Mouse (Mus musculus) kidney, postnatal 36 days (tissue): ENCODE results near the gene Lhfp.

ENCODE experiments used
- DNase-seq, 2 experiments: peaks; one replicate each; pipeline ENCODE4 v3.0.0; 2021 to 2022; ENCODE audit warnings: mixed read lengths in 2 of 2

The Lhfp gene

GRCm38 (mm10) chr3:53100803-53101202, 59.5 kb downstream of the Lhfp start:
- no peak for DNase-seq

DNA sequence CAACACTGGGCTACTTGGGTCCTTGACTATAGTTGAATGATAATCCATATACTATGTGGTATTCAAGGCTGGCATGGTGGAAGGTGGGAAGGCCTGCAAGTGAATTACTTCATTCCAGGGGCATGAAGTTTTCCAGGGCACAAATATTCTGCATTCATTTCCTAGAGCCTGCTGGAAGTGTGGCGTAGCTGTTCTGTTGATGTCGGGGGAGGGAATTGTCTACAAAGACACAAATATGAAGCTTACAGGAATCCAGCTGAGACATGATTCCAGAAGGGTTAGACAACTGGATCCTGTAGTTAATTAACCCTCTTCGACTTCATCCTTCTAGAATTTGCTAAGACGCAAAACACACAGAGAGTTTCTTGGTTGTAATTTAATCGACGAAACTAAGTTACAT, 60.4 kb downstream of the Lhfp start:
- no peak for DNase-seq

GRCm38 (mm10) chr3:53102131-53102756, 60.9 kb downstream of the Lhfp start:
- peak; percentile 2 to 46 for DNase-seq

- no peak for DNase-seq
Observed at GRCm38 (mm10) chr3:53102757-53103153, 61.4 kb downstream of the Lhfp start.

GRCm38 (mm10) chr3:53108594-53109373, 67.5 kb downstream of the Lhfp start:
- no peak for DNase-seq

DNA sequence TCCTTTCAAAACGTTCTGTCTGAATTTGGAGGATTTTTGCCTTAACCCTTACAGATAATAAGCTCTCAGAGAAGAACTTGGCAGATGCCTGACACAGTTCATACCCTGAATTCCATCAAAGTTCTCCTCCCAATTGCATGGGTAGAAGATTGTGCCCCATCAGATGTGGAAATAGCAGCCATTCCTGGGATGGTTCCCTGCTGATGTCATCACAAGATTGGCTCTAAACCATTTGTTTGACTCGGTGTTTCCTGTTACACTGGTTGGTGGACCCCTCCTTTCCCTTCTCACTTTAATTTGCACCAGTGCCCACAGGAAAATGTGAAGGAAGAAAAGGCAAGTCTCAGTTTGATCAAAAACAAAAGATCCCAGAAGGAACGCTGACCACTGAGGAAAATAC, 68.6 kb downstream of the Lhfp start:
- no peak for DNase-seq

DNA sequence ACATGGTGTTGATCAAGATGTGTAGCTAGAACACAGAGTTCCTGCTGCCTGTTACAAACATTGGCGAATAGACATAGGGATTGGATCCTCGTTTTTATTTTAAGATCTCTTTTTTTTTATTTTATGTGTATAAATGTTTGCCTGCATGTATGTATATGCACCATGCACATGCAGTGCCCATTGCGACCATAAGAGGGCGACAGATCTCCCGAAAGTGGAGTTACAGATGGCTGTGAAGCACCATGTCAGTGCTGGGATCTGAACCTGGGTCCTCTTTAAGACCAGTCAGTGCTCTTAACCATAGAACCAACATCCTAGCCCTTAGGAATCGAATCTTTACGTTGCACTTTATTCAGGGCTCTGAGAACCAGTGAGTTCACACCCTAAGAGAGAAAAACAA, 70.7 kb downstream of the Lhfp start:
- DNase-seq = no peak

DNA sequence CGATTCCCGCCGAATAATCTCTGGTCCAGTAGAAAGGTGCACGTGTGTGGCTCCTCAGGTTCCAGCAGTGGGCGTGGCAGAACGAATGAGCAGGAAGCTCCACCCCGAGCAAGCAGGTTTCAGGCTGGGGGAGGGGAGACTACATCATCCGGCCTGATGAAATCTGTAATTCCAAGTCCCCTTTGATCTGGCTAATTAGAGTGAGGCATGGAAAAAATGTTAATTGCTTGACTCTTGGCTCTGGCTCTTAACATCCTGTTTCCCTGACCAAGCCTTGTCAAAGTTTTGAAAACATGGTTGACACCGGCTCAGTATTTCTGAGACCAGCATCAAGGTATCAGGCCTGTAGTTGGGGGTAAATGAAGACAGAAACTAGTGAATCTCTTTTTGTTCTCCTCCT, 77.4 kb downstream of the Lhfp start:
- DNase-seq = peak; percentile 4 to 9

DNA sequence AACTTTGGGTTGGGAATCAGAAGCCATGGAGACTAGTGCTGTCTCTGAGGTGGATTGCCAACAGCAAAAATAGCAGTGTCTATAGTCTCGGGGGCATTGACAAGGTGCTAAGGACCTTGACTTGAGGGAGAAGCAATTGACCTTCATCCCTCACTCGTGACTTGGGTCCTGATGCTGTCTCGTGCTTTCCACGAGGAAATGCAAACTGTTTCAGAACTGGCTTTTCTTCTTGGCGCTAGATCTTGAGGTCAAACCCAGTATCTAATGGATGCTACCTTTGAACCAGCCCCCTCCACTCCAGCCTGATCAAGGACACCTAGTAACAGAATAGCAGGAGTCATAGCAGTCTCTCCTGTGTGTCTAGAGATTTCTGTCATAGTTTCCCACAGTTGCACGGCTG, 78.7 kb downstream of the Lhfp start:
- DNase-seq = no peak

DNA sequence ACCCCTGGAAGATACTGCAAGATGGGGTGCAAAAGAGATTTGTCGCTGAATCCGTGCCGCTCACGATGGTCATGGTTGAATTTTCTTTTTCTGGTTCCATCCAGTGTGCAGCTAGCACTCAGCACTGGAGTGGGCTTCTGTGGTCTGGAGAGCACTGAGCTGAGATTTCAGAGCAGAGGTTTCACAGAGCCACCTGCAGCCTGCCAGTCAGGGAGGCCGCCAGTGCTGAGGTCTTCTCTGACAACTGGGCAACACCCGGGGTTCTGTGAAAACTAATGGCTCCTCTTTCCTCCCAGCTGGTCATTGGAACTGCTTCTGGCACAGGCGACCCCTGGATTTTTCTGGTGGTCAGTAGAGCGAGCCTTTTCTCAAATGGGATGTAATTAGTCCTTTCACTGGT, 84.2 kb downstream of the Lhfp start:
- no peak for DNase-seq

GRCm38 (mm10) chr3:53138785-53139184, 97.5 kb downstream of the Lhfp start:
- DNase-seq = peak in 1 of 2 experiments; percentile 13

- no peak for DNase-seq
Observed at GRCm38 (mm10) chr3:53139205-53139604, 97.9 kb downstream of the Lhfp start.

DNA sequence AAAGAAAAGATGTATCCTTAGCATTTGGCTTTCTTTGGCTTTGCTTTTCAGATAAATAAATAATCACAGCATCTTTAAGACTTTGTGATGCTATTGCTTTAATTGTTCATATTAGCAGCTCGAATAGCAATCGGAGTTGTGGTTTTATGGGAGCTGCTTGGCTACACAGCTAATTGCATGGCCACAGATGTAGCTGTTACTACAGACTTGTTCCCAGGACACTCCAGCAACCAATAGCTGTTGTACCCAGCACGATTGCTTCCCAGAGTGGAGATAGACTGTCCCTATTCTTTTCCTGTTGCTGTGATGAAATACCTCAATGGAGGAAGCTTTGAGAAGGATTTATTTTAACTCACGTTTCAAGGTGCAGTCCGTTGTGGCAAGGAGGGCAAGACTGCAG, 98.3 kb downstream of the Lhfp start:
- no peak for DNase-seq

DNA sequence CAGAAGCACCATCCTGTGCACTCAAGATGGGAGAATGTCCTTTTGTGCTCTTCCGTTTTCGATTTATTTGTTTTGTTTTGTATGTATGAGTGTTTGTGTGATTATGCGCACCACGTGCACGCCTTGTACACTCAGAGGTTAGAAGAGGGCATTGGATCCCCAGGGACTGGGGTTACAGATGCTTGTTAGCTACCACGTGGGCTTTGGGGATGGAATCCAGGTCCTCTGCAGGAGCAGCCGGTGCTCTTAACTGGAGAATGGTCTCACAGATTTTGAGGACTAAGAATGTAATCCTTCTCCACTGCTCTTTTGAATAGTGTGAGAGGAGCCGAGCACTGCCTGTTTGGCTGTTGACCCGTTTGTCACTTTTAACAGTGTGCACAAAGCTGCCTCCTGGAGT, 101.2 kb downstream of the Lhfp start:
- DNase-seq = peak; percentile 14

DNA sequence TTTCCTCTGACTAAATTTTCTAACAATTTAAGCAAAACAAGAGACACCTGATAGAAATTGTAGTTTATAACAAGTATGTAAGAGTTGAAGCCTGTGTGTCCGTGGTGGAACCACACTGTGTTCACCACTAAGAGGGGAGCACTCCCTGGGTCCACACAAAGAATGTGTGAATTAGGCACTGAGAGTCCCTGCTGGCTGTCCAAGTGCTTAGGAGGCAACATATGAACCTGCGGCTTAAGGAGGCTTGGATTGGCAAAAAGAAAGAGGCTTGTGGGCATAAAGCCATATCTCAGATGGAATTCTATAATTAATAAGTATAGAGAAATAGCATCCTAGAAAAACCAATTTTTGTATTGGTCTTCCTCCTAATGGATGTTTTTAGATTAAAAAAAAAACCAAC, 104.2 kb downstream of the Lhfp start:
- DNase-seq = no peak

DNA sequence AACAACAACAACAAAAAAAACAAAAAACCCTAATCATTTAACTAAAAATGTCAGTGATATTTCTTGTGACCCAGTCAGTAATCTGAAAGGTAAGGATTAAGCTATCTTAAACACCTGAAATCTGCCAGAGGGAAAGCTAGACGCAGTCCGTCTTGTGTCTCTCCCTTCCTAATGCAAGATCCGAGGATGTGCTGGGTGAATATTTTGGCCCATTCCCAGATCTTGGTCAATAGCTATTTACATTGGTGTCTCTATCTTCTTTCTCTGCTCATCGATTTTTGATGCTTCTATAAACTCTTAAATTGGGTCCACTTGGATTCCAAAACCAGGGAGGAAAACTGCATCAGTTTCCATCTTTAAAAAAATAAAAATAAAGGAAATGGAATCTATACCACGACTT, 104.6 kb downstream of the Lhfp start:
- no peak for DNase-seq

- no peak for DNase-seq
Observed at GRCm38 (mm10) chr3:53147001-53147400, 105.7 kb downstream of the Lhfp start.

DNA sequence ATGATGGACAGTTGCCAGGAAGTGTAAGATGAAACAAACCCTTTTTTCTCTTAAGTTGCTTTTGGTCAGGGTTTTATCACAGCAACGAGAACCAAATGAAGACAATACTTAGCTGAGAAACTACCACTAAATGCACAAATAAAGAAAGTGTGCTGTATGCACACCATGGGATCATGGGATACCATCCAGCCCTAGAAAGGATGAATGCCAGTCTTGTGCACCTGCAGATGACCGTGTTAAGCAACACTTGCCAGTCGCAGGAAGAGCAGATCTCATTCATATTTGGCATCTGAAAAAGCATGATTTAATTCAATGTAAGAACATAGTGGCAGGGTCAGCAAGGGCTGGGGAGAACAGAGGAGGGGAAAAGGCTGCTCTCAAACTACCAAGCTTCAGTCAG, 107.4 kb downstream of the Lhfp start:
- no peak for DNase-seq

GRCm38 (mm10) chr3:53149625-53150320, 108.4 kb downstream of the Lhfp start:
- DNase-seq = no peak

DNA sequence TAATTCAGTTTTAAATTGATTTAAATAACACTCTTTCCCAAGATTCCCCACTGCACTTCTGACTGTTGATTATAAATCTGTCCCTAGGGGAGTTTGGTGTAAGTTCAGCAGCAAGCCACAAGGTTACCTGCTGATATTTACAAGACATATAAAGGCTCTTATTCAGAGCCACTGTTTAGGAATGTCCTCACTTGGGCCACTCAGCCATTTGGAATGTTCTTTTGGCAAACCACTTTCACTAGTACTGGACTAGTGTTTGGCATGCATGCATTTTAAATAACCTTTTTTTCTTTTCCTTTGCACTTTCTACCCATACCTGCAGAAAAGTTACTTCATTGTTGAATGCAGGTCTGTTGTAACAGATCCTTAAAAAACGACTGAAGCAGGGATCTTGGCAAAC, 109.8 kb downstream of the Lhfp start:
- no peak for DNase-seq

- no peak for DNase-seq
Observed at GRCm38 (mm10) chr3:53151607-53152006, 110.3 kb downstream of the Lhfp start.

DNA sequence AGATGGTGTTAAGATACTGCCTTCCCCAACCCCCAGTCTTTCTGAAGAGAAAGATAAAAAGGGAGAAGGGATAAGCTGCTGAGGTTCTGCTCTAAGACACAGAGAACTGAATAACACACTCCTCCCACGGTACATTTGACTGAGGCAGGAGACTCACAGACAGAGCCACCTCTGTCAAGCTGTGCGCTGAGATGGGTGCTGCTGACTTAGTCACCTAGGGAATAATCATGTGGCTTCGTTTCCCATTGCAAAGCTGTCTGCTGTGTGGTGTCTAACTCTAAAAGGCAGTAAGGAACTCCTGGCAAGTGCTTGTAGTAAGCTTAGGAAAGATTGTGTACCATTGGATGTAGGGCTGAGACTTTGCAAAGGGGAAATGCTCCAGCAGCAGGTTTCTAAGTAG, 120.6 kb downstream of the Lhfp start:
- no peak for DNase-seq

GRCm38 (mm10) chr3:53165281-53165680, 124.0 kb downstream of the Lhfp start:
- DNase-seq = peak in 1 of 2 experiments; percentile 43

GRCm38 (mm10) chr3:53166001-53166400, 124.7 kb downstream of the Lhfp start:
- DNase-seq = peak; percentile 19 to 42
